Mouse (Mus musculus) lung, postnatal 14 days (tissue): ENCODE measurements at regions not wholly inside any gene's neighbourhood (a gene's known extent, or its start where the extent isn't known, plus 50 kb on each side); places are given as distances from the start of the nearest gene placed in this dataset.
"Not testable (repeated sequence)": the region's sequence is repeated elsewhere in the genome, so short reads cannot be mapped to it uniquely, and the experiment has no call there.

Source experiments
- DNase-seq: peaks from one replicate; pipeline ENCODE4 v3.0.0; 2021

DNA sequence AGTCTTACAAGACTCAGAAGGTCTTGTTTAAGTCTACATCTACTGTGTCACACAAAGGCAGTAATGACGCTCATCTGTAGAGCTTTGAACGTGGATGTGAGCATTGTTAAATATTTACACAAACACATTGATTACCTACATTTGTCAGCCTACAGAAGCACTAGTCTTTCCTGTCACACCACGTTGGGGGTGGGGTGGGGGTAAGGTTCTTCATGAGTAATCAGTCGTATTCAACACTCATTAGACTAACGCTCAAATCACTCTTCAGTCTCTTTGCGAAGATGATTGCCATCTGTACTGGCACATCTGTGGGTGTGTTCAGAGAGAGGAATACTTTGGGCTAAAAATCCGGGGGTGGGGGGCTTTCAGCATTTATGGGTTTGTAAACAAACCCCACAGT lies 240.7 kb downstream of the Lpin1 start:
- DNase-seq = no peak

DNA sequence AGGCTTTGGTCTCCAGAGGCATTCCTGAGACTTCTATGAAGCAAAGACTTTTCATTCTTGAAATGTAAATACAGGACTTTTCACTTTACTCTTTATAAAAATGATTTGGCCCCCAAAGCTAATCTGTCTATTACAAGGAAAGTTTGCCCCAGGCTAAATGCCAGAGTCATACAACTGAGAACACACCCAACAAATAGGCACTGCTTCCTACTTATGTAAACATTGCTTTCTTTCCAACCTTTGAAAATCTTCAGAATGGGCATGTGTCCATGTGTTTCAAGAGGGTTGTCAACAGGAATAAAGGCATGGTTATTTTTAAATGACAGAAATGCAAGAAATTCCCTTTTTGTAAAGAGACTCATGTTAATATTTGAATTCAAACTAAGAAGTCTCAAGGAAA lies 248.4 kb downstream of the Lpin1 start:
- DNase-seq = no peak

DNA sequence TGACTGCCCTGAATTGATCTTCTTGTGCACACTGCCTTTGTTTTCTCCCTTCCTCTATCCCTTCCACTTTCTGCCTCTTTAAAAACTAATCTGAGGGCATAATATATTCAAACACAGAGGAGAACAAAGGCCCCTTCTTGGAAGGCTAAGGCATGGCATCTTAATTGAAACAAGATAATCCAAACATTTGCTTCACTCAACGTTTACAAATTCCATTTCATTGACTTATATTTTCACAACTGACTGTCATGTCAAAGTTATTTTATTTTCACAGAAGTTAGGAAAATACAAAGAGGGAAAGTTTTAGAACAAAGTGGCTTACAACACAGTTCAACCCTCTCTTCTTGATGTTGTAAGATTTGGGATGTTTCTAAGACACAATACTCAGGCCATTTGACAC lies 251.9 kb downstream of the Lpin1 start:
- no peak for DNase-seq

DNA sequence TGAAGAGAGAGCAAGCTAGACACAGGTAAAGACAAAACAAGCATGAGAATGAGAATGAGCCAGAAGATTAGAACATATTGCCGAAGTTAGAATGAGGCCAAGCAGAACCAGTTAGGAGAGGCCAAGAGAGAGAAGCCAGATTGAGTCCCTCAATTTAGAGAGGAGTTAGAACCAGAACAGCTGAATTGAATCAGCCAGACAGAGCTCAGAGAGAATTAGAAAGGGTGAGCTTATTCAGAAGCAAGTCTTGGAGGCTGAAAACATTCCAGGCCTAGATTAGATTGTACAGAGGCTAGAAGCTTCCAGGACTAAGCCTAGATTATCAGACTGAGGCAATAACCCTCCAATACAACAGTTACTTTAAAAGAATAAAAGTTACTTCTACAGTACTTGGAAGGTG lies 256.1 kb downstream of the Lpin1 start:
- no peak for DNase-seq

DNA sequence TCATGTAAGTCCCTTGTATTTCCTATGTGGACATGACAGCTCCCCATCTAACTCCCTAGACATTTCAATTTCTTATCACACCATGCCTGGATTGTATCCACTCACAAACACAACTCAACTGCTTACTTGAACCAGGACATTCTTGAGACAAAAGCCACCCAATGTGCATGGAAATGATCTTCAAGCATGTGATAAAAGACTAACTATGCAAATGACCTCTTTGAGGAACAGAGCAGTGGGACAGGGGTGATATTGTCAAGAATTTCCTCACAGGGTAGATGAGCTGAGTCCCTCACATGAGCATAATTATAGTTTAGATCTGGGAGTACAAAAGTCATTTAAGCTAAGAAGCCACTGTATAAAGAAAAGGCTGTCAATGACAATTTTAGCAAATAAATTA lies 259.0 kb downstream of the Lpin1 start:
- DNase-seq = no peak

GRCm38 (mm10) chr12:16349310-16349709 lies 261.5 kb downstream of the Lpin1 start:
- DNase-seq = no peak

GRCm38 (mm10) chr12:16344021-16344420 lies 266.7 kb downstream of the Lpin1 start:
- no peak for DNase-seq

GRCm38 (mm10) chr12:16342030-16342429 lies 268.7 kb downstream of the Lpin1 start:
- not testable (repeated sequence) for DNase-seq

DNA sequence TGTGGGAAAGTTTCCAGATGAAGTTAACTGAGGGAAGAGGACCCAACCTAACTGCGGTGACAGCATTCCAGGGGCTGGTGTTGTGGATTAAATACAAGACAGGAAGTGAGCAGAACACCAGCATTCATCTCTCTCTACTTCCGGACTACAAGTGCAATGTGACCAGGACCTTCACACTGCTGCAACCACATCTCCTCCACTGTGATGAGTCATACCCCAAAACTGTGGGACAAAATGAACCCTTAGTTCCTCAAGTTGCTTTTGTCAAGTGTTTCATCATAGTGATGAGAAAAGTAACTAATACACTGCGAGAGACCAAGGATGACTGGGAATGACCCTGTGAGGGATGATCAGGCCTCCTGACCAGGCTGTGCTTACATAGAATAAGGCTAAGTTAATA lies 279.3 kb downstream of the Lpin1 start:
- no peak for DNase-seq

DNA sequence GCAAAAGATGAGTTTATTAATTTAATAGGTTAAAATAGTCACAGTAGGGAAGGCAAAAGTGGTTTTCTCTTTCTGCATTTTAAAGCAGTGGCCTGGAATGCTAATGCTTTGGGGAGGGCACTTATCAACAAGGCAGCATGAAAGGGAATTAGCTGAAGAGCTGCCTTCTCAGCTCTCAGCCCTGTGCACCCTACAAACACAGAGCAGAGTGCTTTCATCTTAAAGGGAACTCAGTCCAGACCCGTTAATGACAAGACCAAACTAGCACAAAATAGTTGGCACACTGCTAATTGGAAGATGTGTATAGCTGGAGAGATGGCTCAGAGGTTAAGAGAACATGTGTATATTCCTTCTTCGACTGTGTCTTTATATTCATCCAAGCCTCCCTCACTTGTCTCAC lies 281.6 kb downstream of the Lpin1 start:
- DNase-seq = no peak

GRCm38 (mm10) chr12:16320536-16321402 lies 290.0 kb downstream of the Lpin1 start:
- DNase-seq = no peak

DNA sequence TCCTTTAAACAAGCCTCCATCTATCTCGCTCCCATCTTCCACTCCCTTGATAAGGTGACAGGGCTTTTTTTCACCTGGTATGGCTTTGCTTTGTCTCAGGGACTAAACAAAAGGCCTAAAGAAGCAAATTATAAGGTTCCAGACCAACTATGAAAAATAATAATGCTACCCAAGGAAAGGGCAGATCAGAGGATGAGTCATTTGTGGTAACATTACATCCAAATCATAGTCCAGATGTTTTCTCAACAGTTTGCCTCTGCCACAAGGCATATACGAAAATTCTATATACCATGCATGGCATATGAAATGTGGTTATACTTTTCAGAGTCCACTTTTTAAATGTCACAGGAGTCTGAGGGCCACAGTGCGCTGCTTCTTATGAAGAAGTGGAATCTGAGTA lies 302.7 kb downstream of the Lpin1 start:
- no peak for DNase-seq

DNA sequence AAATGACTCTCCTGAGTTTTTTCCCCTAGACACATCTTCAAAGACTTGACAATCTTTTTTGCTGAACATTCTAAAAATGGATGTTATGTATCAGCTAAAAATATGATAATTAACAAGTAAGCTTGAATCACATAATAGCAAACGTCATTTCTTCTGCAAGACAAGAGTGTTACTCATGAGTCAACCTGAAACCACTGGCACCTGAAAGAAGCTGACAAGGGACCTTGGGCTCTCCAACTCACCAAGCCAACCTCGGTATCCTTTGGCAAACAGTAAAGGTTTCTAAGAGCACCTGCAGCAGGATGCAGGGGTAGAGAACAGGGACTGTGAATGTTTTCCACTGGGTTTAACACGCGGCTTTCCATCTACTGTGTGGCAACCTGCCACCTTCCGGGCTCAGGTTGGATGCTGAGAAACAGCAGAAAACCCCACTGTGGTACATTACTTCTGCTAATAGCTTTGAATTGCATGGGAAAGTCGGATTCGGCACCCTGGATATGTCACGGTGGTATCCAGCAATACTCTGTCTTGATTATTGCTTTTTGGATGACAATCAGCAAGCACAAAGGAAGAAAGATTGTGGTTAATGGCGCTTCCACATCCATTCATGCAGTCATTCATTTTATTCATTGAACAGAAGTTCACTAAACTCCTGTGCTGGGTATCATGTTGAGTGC lies 305.9 kb downstream of the Lpin1 start:
- DNase-seq = no peak

GRCm38 (mm10) chr12:16285061-16285460 lies 325.7 kb downstream of the Lpin1 start:
- no peak for DNase-seq

- no peak for DNase-seq
Measured at GRCm38 (mm10) chr12:16279146-16279545, 331.6 kb downstream of the Lpin1 start.

DNA sequence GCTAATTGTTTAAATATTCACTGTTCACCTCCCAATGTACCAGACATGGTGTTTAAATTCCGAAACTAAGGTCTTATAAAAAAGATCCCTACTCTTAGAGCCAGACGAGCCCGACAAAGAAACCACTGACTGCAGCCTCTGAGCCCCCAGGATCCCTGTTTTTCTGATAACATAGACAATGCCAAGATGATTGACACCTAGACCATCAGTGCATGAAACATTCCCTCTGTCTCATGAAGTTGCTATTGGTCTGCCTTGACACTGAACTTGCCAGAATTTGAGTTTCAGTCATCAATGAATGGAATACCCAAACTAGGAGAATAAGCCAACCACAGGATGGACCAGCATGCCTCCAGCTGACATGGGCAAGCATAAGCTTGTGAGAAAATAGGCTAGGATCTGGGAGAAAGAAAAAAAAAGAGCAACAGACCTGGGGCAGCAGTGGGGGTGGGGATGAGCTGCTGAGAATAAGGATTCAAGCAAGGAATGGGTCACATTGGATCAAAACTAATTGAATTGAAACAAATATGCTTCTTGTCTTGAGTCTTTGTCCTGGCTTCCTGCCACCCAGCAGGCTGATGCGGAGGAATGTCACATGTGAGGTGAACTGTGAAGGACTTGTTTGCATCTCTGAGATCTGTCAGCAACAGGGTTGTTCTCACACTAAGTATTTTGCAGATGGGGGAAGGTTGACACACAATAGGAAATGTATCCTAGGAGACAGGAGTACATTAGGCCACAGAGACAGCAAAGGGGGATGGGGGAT lies 333.0 kb downstream of the Lpin1 start:
- DNase-seq = no peak

DNA sequence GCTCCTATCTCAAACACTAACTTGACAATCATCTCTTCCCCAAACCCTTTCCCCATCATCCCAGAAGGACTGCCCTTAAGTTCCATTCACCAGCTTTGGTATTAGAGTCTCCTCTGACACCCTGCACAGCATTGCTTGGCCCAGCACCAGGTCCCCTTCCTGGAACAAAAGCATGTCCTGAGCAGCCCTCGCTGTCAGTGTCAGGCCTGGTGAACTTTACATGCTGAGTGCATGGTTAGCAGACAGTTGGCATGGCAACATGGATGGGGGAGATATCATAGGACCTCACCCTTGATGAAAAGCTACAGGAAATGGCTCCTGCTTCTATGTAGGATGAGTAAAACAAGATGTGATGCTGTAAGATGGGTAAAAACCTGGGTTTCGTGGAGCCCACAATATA lies 333.6 kb downstream of the Lpin1 start:
- DNase-seq = no peak

GRCm38 (mm10) chr12:16276301-16276700 lies 334.5 kb downstream of the Lpin1 start:
- no peak for DNase-seq

- no peak for DNase-seq
Measured at GRCm38 (mm10) chr12:16272441-16272840, 338.3 kb downstream of the Lpin1 start.

DNA sequence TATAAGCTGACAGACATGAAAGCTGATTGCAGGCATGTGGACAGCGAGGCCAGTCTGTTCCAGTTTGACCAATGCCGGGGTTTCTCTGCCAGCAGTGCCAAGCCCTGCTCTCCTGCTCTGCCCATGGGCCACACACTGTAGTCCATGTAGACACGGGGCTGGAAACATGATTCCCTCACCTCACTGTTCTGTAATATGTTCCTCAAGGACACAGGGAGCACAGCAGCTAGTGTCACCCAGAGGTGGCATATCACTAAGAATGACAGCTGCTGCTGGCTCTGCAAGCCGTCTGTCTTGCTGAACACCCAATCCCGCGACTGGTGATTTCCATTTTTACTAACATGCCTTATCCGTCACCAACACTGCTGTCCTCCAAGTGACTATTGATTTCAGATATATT lies 339.9 kb downstream of the Lpin1 start:
- DNase-seq = peak; percentile 2

GRCm38 (mm10) chr12:16269706-16270105 lies 341.1 kb downstream of the Lpin1 start:
- DNase-seq = no peak

DNA sequence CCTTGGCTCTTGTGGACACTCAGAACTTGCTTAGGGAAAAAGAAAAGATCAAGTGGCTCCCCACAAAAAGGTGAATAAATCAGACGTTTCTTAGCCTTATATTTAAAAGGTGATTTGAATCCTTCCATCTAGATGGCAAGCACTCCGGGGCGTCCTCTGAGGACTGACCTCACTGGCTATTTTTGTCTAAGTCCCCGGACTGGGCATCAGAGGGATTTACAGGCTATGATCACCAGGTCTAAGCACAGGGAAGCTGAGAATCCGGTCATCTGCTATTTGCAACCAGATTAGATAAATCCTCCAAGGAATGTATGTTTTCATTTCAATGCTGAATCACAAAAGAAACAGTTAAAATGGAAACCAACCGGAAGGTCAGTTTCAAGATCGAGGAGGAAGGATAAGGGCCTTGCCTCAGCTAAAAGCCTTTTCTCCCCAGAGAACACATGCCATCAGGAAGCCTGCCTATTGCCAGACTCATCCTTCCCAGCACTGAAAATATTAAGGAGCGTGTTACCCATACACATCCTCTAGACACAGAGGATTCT lies 342.1 kb downstream of the Lpin1 start:
- no peak for DNase-seq

DNA sequence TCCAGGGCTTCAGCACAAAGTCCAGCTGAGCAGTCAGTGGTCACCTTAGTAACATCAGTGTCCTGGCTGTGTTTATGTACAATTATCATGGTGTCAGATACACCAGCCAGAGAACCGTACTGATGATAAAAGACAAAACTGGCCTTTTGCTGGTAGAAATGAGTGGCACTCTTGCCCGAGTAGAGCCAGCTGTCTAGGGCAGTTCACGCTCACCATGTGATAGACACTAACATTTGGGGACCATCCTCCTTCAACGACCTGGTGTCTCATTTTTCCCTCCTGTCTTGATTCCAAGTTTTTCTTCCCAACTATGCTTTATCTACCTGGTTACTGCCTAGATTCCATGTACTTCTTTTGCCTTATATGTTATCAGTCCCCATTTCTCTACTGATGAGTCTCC lies 349.3 kb downstream of the Lpin1 start:
- no peak for DNase-seq
